Mouse (Mus musculus) limb, embryonic 14.5 days (tissue): ENCODE measurements at regions not wholly inside any gene's neighbourhood (a gene's known extent, or its start where the extent isn't known, plus 50 kb on each side); places are given as distances from the start of the nearest gene placed in this dataset.

Experiments used
- ATAC-seq: fragments of 200-750 bp; cut with Nextera tagmentation; 2 replicates; pipeline ENCODE4 v1.8.0; 2017; ENCODE audit warnings: low read depth, moderate number of reproducible peaks, moderate TSS enrichment; ENCODE audit not compliant: low FRiP score
- DNase-seq: peaks from one replicate; pipeline ENCODE4 v3.0.0-alpha.2; 2015; ENCODE audit warnings: low spot score
- H3K27ac ChIP-seq: fragments of 300-500 bp; sonication (generic); replicated peaks from 2 replicates; pipeline ENCODE4 v1.5.1; 2014; ENCODE audit warnings: low read depth, mild to moderate bottlenecking, low read length, moderate library complexity, mixed read lengths
- H3K27me3 ChIP-seq: fragments of 300-500 bp; sonication (generic); 2 replicates; pipeline ENCODE4 v1.6.1; 2014; ENCODE audit warnings: low read length, mixed read lengths; ENCODE audit not compliant: control insufficient read depth, insufficient read depth
- H3K36me3 ChIP-seq: fragments of 300-500 bp; sonication (generic); 2 replicates; pipeline ENCODE4 v1.6.1; 2014; ENCODE audit warnings: mild to moderate bottlenecking, low read length, moderate library complexity, mixed read lengths; ENCODE audit not compliant: control insufficient read depth, insufficient read depth
- H3K4me1 ChIP-seq: fragments of 300-500 bp; sonication (generic); 2 replicates; pipeline ENCODE4 v1.6.1; 2014; ENCODE audit warnings: antibody characterized with exemption, low read length, mixed read lengths; ENCODE audit not compliant: control insufficient read depth, insufficient read depth
- H3K4me2 ChIP-seq: fragments of 300-500 bp; sonication (generic); replicated peaks from 2 replicates; pipeline ENCODE4 v1.6.1; 2014; ENCODE audit warnings: low read depth, mild to moderate bottlenecking, low read length, moderate library complexity; ENCODE audit not compliant: severe bottlenecking
- H3K4me3 ChIP-seq: fragments of 300-500 bp; sonication (generic); replicated peaks from 2 replicates; pipeline ENCODE4 v1.5.1; 2014; ENCODE audit warnings: low read length
- H3K9ac ChIP-seq: fragments of 300-500 bp; sonication (generic); 2 replicates; pipeline ENCODE4 v1.6.1; 2014; ENCODE audit warnings: mild to moderate bottlenecking, low read depth, low read length, moderate library complexity; ENCODE audit not compliant: severe bottlenecking
- H3K9me3 ChIP-seq: fragments of 300-500 bp; sonication (generic); 2 replicates; pipeline ENCODE4 v1.6.1; 2016; ENCODE audit warnings: low read length; ENCODE audit not compliant: control insufficient read depth
- POLR2A ChIP-seq: fragments of 200-500 bp; IDR thresholded peaks from 2 replicates; pipeline ENCODE4 v1.8.0; 2012; ENCODE audit warnings: inconsistent platforms, mild to moderate bottlenecking, moderate library complexity, borderline replicate concordance; ENCODE audit not compliant: insufficient read depth, insufficient read length; ENCODE audit errors: extremely low read depth
- WGBS: fragments of 180-500 bp; shearing (Covaris S2); extraction: QIAGEN DNeasy Blood & Tissue Kit; methylation state at CpG from one replicate; pipeline ENCODE4 v1.1.7; 2014; 5-methylcytosine and 5-hydroxymethylcytosine counted together

- no peak for ATAC-seq
- peak; percentile 39 for DNase-seq
- no peaks in the 10 kb centered on the region for H3K9me3 ChIP-seq
These were observed 84.1 kb upstream of the Gm28269 start for GRCm38 (mm10) chrX:21828975-21829374.

GRCm38 (mm10) chrX:21809212-21809611 lies 64.3 kb upstream of the Gm28269 start:
- no peaks in the 10 kb centered on the region for H3K36me3 ChIP-seq
- no peaks in the 10 kb centered on the region for H3K27me3 ChIP-seq
- no peak overlapping the region for H3K27ac ChIP-seq
- DNase-seq (no peak), ATAC-seq (no peak)
- no peak overlapping the region for H3K4me3 ChIP-seq
- H3K4me2 ChIP-seq, result no peak overlapping the region
- H3K4me1 ChIP-seq, result no peaks in the 10 kb centered on the region
- H3K9ac ChIP-seq, result no peak overlapping the region
- TF ChIP-seq POLR2A, result no peak
- no peaks in the 10 kb centered on the region for H3K9me3 ChIP-seq

More at GRCm38 (mm10) chrX:21828975-21829374, 84.1 kb upstream of the Gm28269 start:
- Histone ChIP-seq H3K36me3 (no peaks in the 10 kb centered on the region), H3K4me3 (no peak overlapping the region), H3K27ac (no peak overlapping the region), H3K4me1 (no peaks in the 10 kb centered on the region), H3K4me2 (no peak overlapping the region), H3K9ac (no peak overlapping the region), H3K27me3 (no peaks in the 10 kb centered on the region)
- no peak for TF ChIP-seq POLR2A

- no peak overlapping the region for H3K27ac ChIP-seq
- no peaks in the 10 kb centered on the region for H3K27me3 ChIP-seq
- DNase-seq (no peak), ATAC-seq (no peak)
- WGBS, result 80% methylated on average over 6 of the region's 6 CpGs
- H3K9ac ChIP-seq, result no peak overlapping the region
- TF ChIP-seq POLR2A, result no peak
- H3K36me3 ChIP-seq, result no peaks in the 10 kb centered on the region
- no peak overlapping the region for H3K4me3 ChIP-seq
- H3K4me2 ChIP-seq, result no peak overlapping the region
- H3K4me1 ChIP-seq, result no peaks in the 10 kb centered on the region
- H3K9me3 ChIP-seq, result no peaks in the 10 kb centered on the region
These were observed 56.9 kb upstream of the Gm28269 start for GRCm38 (mm10) chrX:21801834-21802233.
